Mouse (Mus musculus) heart, postnatal 36 days (tissue): ENCODE results near the gene Gm13697. TPM values are rescaled to one million over a fixed set of nuclear protein-coding genes. Genes with fewer than 3 reads are reported as not detected.
A peak's percentile ranks its signal among the peaks of the same experiment; 100 is the strongest.
"Not testable (repeated sequence)": the region's sequence is repeated elsewhere in the genome, so short reads cannot be mapped to it uniquely, and the experiment has no call there.

ENCODE experiments used
- DNase-seq, 2 experiments: peaks; one replicate each; pipeline ENCODE4 v3.0.0; 2021 to 2022
- intact Hi-C: fragments of 180-260 bp; cut with DNase I; formaldehyde crosslinking; loops from one replicate; pipeline ENCODE4 v1.15.1; 2025
- total RNA-seq, 2 experiments: library from RNA; stranded (reverse); gene quantifications; 2 replicates each; pipeline ENCODE4 v1.2.3; 2021

Gm13697 gene
- 1 to 10 TPM in 1 of 2 experiments, under 1 TPM in 1; 0.76 to 1.1 TPM for total RNA-seq

DNA sequence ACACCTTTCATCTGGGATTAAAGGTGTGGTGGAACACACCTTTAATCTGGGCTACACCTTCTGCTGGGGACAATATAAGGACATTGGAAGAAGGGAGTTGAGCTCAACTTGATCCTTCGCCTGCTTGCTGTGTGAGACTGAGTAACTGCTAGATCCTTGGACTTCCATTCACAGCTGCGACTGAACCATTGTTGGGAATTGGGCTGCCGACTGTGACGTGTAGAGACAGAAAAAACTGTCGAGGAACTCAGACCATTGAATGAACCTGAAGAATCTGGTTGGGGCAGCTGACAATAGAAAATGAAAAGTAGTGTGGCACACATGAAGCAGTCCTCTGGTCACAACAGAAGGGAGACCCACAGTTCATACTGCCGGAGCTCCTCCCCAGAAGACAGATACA, at the start of gene Gm13697:
Gene Gm13697, plus strand, starts transcription at position 301 of the 400 bp plus-strand sequence.
- intact Hi-C loops, DNase-seq: not testable (repeated sequence)

- peak; percentile 4 to 10 for DNase-seq
- intact Hi-C loops = no loop called here
Observed at GRCm38 (mm10) chr2:83940931-83941361, 43.6 kb upstream of the Gm13697 start, which contains the start of gene Zswim2. Gene Zswim2 (minus strand): TSS chr2:83941228.

GRCm38 (mm10) chr2:83941378-83941777, 43.2 kb upstream of the Gm13697 start:
- DNase-seq = no peak
- intact Hi-C loops = no loop called here

GRCm38 (mm10) chr2:83941792-83942191, 42.8 kb upstream of the Gm13697 start:
- no peak for DNase-seq
- intact Hi-C loops = no loop called here

GRCm38 (mm10) chr2:83955393-83955792, 29.1 kb upstream of the Gm13697 start, which contains the start of gene Gm13698:
Gene Gm13698 (plus strand): TSS chr2:83955693.
- DNase-seq, intact Hi-C loops: not testable (repeated sequence)

- DNase-seq, intact Hi-C loops: not testable (repeated sequence)
Observed at GRCm38 (mm10) chr2:83961203-83961602, 23.3 kb upstream of the Gm13697 start, which contains the start of gene Gm13693. Gene Gm13693 (plus strand): TSS chr2:83961503.

GRCm38 (mm10) chr2:83967013-83967412, 17.5 kb upstream of the Gm13697 start, which contains the start of gene Gm13695:
Gene Gm13695 (plus strand): TSS chr2:83967313.
- DNase-seq, intact Hi-C loops: not testable (repeated sequence)

DNA sequence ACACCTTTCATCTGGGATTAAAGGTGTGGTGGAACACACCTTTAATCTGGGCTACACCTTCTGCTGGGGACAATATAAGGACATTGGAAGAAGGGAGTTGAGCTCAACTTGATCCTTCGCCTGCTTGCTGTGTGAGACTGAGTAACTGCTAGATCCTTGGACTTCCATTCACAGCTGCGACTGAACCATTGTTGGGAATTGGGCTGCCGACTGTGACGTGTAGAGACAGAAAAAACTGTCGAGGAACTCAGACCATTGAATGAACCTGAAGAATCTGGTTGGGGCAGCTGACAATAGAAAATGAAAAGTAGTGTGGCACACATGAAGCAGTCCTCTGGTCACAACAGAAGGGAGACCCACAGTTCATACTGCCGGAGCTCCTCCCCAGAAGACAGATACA, 11.7 kb upstream of the Gm13697 start, which contains the start of gene Gm13696:
Gene Gm13696, plus strand, starts transcription at position 301 of the 400 bp plus-strand sequence.
- DNase-seq, intact Hi-C loops: not testable (repeated sequence)

GRCm38 (mm10) chr2:83978633-83979032, 5.9 kb upstream of the Gm13697 start, which contains the start of gene Gm13694:
Gene Gm13694 (plus strand): TSS chr2:83978933.
- intact Hi-C loops = not testable (repeated sequence)

DNA sequence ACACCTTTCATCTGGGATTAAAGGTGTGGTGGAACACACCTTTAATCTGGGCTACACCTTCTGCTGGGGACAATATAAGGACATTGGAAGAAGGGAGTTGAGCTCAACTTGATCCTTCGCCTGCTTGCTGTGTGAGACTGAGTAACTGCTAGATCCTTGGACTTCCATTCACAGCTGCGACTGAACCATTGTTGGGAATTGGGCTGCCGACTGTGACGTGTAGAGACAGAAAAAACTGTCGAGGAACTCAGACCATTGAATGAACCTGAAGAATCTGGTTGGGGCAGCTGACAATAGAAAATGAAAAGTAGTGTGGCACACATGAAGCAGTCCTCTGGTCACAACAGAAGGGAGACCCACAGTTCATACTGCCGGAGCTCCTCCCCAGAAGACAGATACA, 5.7 kb downstream of the Gm13697 start, which contains the start of gene Gm13691:
Gene Gm13691, plus strand, starts transcription at position 301 of the 400 bp plus-strand sequence.
- intact Hi-C loops, DNase-seq: not testable (repeated sequence)

More at GRCm38 (mm10) chr2:83978633-83979032, 5.9 kb upstream of the Gm13697 start, which contains the start of gene Gm13694:
- not testable (repeated sequence) for DNase-seq

DNA sequence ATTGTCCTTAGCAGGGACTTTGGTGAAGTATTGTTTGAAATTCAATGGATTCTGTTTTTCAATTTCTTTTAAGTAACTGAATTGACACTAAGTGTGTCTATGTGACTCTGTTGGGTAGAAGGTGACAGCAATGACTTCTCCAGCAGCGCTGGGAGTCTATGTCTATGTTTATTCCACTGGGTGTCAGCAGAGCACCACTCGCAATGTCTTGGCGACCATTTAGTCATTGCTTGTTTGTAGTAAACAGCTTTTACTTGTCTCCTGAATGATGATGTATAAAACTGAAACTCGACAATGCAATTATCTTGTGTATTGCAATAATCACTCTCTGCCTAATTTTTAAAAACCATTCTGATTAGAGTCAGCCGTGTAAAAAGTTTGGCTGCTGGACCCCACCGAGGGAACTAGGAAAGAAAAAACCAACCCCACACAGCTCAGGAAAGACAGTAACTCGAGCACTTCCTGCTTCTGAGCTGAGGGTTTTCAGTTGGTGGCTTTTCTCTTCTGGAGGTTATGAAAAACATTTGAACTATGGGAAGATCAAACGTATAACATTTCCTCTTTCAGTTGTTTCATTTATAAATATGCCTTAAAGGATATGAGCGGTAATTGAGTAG, 9.2 kb downstream of the Gm13697 start:
- peak in 1 of 2 experiments; percentile 37 for DNase-seq
- intact Hi-C loops = not testable (repeated sequence)

- intact Hi-C loops, DNase-seq: not testable (repeated sequence)
Observed at GRCm38 (mm10) chr2:83994526-83994925, 10.0 kb downstream of the Gm13697 start.

DNA sequence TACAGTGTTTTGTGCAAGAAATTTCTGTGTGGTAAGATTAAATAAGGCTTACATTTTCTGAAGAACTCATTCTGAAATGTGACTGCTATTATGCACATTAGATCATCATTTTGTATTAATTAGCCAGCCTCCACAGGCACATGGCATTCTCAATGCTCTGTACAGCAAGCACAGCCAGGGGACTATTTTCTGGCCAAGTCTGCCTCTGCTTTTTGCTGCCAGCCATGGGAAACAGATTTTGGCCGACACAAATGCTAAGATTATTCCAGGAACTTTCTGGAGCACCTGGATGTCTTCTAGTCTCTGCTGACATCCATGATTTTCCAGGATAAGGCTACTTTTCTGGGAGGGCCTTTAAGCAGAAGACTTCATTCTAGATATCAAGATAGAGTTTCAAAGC, 24.4 kb downstream of the Gm13697 start:
- intact Hi-C loops = no loop called here
- DNase-seq = no peak

DNA sequence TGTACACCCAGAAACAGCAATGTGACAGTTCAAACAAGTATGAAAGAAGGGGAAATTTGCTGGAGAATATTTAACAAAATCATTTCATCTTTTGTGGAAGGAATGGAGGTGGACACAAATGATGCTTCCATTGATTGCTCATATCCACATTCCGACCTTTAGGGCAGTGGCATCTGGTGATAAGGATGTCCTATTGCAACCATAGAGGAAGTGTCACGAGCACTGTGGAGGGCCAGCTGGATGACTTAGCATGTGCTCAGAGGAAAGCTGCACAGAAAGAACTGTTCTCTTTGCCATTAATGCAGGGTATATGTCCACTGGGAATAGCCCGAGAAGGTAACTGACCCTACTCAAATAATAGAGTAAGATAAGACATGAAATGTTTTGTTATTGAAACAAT, 25.3 kb downstream of the Gm13697 start:
- intact Hi-C loops = no loop called here
- no peak for DNase-seq

GRCm38 (mm10) chr2:84014572-84014971, 30.0 kb downstream of the Gm13697 start:
- DNase-seq = no peak
- intact Hi-C loops = no loop called here

GRCm38 (mm10) chr2:84016291-84016690, 31.7 kb downstream of the Gm13697 start:
- intact Hi-C loops, DNase-seq: not testable (repeated sequence)

GRCm38 (mm10) chr2:84018330-84018729, 33.8 kb downstream of the Gm13697 start:
- DNase-seq = no peak
- intact Hi-C loops = no loop called here

- intact Hi-C loops = no loop called here
- DNase-seq = no peak
Observed at GRCm38 (mm10) chr2:84019519-84020305, 35.2 kb downstream of the Gm13697 start.

GRCm38 (mm10) chr2:84021930-84022329, 37.4 kb downstream of the Gm13697 start:
- intact Hi-C loops = no loop called here
- no peak for DNase-seq

DNA sequence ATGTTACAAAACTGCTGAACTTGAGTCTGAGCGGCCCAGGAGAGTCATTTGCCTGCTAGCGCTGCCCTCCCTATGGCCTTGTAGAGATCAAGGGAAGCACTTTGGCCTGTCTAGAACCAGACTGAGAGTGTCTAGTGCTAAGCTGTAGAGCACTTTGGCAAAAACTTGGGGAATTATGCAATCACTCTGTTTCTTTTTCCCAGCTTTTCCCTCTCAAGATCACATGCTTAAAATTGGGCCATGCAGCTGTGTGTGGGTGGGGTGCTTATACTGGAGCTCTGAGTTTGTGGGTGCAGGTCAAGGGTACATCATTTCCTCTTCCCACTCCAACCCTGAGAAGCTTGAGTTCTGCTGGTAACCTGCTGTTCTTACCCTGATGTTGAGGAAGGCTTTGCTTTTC, 38.4 kb downstream of the Gm13697 start:
- peak; percentile 35 to 51 for DNase-seq

GRCm38 (mm10) chr2:84023319-84023718, 38.8 kb downstream of the Gm13697 start:
- intact Hi-C loops = no loop called here
- DNase-seq = no peak

More for the DNA sequence above, 38.4 kb downstream of the Gm13697 start:
- intact Hi-C loops = no loop called here
